Mouse (Mus musculus) WW6 (cell line): ENCODE measurements at regions not wholly inside any gene's neighbourhood (a gene's known extent, or its start where the extent isn't known, plus 50 kb on each side); places are given as distances from the start of the nearest gene placed in this dataset.

Experiments used
- DNase-seq: peaks from one replicate; pipeline ENCODE4 v3.0.0-alpha.2; 2013; ENCODE audit warnings: low read depth, low spot score

- no peak for DNase-seq
Measured at GRCm38 (mm10) chr9:49954601-49955000, 155.9 kb upstream of the Ncam1 start.

DNA sequence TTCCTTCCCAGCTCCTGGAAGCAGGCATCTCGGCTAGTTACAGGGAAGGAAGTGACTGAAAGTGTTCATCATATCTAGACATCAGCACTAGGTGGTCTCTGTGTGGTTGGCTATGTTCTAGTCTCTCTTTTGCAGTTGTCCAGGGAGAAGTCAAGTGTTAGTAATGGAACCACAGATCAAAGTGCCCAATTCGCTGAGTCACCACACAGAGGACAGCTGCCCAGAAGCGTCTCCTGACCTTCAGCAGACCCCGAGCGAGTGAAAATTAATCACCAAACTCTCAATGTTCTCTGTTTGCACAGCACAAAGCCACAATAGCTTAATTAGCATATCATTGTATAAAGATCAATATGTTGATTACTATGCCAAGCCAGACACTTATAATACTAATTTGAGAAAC, 151.6 kb upstream of the Ncam1 start:
- no peak for DNase-seq

DNA sequence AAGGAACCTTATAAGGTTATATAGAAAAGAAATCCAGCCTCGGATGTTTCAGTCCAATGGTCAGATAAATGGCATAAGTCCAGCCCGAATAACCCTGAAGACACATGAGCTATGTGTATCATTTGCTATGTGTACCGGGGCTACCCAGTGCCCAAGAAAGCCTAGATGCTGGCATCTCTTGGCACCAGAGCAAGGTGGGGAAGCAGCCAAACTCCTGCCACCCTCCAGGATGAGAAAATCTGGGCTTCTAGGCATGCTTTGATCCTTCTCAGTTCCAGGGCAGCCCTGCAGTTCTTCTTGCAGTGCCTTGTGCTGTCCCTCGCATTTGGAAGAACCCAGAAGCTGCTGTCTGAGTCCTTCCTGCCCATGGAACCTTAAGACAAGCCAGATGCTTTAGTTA, 149.8 kb upstream of the Ncam1 start:
- no peak for DNase-seq

GRCm38 (mm10) chr9:49946857-49947256, 148.1 kb upstream of the Ncam1 start:
- no peak for DNase-seq

DNA sequence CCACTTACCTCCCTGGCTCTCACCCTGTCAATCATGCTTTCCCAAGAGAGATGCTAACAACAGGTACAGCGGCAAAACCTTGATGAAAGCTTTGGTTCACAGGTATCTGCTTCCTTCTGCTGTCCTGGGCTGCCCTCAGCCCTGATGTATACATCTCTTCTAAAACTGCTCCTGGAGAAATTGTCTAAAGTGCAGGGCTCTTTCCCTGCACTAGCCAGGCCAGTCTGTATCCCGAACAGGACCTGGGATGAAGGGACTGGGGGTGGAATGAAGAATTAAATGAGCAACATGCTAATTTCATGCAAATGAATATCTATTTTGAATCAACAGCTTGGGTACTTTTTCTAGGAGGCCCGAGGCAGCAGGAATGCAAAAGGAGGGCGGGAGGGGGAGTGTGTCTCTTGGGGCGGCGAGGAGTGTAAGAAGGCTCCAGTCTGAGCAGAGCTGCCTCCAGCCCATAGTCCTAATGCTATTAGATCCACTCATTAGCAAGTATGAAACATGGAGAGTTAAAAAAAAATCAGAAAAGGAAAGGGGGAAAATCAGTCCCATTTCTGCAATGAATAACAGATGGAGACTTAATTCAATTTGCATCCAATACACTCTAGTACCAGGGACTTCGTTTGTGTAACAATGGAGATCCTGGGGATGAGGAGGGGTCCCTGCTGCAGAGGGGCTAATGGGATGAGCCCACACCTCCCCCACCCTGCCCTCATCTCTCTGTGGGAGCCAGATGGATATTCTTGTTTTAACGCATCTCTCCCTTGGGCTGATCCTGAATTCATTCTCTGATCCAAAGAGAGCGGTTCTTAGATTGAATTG, 137.0 kb upstream of the Ncam1 start:
- no peak for DNase-seq

GRCm38 (mm10) chr9:49928041-49928656, 129.4 kb upstream of the Ncam1 start:
- DNase-seq, result no peak

DNA sequence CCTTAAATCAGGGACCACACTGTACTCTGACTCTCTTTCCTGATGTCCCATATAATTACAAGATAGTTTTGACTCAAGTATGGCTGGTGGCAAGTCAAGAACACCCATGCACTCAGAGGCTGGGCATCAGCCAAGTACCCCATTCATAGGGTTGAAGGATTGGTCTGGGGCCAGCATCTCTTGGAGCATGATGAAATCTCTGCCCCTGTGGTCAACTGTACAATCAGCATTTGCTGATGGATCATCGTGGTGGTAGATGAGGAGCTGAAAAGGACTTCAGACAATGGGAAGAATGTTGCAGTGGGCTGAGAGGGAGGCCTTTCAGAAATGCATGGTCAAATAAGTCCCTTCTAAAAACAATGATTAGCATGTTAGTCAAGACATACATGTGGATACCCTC, 128.6 kb upstream of the Ncam1 start:
- DNase-seq, result no peak

DNA sequence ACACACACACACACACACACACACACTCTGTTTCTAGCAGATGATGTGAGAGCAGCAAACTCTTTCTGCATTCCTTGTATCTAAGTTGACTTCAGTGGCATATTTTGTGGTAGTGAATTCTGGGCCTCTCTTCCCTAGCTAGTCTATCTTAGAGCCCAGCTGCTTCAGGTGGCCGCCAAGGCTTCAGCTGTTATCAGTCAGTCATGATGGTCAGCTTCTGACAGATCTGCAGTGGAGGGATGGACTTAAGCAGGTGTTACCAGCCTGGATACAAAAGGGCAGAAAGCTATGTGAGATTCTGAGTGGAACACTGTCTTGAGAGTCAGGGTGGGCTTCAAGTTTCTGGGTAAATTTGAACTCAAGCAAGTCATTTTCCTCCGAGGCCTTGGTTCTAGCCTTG, 127.1 kb upstream of the Ncam1 start:
- no peak for DNase-seq

DNA sequence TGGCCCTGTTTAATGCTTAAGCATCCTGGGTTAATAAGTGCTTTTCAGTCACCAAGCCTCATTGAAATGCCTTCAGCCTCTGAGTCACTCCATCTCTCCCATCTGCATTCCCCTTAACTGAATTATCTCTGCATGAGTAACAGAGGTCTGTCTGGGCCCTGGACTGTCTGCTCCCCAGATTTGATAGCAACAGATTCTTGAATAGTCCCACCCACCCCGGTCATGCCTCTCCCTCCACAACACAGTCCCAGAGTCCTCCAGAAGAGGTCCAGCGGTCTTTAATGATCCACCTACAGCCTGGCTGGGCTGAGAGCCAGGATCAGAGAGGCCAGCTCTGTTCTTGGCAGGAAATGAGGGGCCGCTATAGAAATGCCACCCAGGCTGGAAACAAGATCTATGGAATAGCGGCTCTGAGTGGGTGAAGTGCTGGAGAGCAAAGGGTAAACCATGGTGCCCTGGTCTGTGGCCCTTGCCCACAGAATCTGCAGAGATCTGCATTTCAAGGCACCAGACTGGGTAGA, 125.3 kb upstream of the Ncam1 start:
- DNase-seq, result no peak

DNA sequence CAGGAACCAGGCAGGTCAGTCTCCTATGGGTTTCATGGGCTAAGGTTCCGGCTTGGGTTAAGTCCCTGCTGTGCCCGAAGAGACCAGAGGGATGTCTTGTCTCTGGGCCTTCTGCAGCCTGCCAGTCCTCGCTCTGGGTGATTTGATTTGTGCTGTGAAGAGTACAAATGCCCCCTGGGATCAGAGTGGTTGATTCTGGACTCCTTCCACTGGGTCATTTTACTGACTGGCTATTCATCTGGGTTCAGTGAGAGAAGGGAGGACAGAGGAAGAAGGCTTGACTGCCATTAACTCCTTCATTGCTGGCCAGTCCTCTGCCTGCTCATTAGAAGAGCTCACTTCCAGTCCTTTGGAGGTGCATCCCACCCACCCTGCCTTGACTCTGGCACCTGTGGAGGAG, 124.0 kb upstream of the Ncam1 start:
- DNase-seq, result no peak

DNA sequence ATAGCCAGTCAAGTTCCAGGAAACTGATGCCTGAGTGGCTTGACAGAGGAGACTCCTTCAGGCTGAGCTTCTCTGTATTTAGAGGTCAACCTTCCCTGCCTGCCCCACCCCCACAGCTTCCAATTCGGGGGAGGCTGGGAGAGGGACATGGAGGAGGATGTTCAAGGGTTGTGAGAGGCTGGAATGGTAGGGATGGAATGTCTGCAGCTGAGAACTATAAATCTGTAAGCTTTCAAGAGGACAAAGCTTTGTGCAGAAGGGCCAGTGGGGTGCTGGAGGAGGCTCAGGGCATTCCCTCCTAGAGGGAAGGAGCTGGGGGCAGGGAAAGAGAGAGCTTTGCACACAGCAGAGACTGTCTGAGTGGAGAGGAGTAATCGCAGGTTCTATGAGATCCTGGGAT, 123.4 kb upstream of the Ncam1 start:
- no peak for DNase-seq

GRCm38 (mm10) chr9:49921306-49921705, 122.6 kb upstream of the Ncam1 start:
- no peak for DNase-seq

GRCm38 (mm10) chr9:49915046-49915719, 116.5 kb upstream of the Ncam1 start:
- no peak for DNase-seq

DNA sequence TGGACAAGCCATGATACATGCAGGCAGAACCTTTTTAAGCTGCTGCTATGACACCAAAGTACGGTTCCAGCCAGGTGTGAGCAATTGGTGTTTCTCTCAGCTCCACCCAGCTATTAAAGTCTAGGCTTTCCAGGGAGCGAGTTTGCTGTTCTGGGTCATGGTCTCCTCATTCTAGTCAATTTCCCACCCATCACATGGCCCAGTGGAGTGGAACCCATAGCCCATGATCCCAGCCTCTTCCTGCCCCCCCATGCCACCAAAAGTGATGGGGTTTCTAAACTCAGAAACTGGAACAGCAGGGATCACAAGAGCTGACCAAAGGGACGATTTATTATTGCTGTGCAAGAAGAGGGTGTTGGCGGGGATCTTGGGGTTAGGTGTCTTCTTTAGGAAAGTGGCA, 115.0 kb upstream of the Ncam1 start:
- no peak for DNase-seq

DNA sequence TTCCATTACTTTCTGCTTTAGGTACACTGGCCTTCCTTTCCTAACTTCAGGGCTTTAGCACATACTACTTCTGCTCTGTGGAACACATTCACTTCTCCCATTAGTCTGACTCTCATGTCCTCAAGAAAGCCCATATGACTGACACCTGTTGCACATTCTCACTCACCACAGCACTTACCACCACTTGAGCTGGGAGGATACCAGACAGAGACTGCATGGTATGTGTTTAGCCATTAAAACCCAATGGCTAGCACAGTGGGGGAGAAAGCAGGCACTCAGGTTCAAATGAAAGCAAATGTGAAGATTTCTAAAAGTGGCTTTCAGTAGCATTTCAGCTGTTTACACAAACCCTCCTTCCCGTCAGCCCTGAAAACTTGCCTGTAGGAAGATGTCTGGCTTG, 113.6 kb upstream of the Ncam1 start:
- no peak for DNase-seq

GRCm38 (mm10) chr9:49906306-49906705, 107.6 kb upstream of the Ncam1 start:
- DNase-seq, result no peak

DNA sequence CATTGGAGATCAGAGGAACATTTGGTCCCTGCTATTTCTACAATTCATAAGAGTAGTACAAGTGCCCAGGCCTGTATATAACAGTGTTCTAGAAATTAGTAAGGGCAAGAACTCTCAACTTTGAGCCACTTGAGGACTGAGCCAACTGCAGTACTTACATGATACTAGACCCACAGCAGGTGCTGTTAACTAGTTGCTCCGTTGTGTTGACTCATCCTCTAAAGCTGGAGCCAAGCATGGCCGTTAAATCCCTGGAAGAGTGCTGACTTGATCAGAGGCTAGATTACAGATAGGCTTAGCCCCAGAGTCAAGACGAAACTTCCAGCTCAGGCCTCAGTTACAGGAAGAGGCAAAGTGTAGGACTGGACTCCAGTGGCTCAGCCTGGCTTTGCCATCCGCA, 107.0 kb upstream of the Ncam1 start:
- no peak for DNase-seq

DNA sequence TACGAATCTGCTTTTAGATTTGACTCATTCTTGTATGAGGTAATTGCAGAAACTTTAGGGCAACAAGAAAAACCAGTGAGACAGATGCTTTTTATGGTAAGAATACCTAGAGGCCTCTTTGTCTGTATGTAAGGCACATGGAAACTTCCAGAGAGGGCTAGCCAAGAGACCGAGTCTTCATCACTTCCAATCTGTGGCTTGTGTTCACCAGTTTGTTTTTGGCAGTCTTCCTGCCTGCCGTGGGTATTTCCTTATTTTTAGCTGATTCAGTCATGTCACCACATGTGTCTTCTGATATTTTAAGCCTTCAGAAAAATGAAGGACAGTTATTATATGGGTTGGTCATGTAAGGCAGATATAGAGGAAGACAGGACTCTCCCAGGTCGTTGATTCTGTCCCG, 100.2 kb upstream of the Ncam1 start:
- DNase-seq, result no peak

DNA sequence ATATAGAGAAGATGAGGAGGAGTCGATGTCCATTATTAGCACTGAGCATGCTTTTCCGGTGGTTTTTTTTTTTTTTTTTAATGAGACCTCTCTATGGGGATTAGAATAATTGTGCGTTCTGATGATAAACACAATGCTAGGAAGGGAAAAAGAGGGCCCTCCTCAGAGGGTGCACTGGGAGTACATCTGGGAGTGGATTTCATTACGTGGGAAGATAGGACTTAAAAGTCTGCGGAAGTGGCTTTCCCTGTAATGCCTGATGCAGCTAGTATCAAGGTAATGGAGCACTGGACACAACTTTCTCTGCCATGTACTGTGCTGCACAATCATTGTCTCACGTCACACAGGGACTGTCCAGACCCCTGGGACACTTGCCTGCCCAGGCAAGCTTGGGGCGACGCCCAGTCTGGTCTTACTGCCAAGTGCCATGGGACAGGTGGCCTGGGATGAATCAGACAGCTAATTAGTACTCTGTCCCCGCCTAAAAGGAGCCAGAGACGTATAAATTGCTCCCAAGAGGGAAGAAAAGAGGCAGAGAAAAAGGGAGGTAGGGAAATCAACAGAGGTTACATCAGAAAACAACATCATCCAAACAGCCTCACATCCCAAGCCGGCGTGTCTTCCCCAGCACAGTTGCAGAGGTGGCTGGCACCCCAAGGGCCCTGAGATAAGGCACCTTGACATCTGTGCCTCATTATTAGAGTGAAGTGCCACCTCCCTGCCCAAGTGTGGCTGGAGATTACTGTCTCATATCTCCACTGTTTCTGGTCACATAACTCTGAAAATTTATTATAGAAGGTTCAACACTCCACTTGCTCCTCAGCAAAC, 86.0 kb upstream of the Ncam1 start:
- DNase-seq, result no peak

GRCm38 (mm10) chr9:49879361-49880128, 80.8 kb upstream of the Ncam1 start:
- no peak for DNase-seq

DNA sequence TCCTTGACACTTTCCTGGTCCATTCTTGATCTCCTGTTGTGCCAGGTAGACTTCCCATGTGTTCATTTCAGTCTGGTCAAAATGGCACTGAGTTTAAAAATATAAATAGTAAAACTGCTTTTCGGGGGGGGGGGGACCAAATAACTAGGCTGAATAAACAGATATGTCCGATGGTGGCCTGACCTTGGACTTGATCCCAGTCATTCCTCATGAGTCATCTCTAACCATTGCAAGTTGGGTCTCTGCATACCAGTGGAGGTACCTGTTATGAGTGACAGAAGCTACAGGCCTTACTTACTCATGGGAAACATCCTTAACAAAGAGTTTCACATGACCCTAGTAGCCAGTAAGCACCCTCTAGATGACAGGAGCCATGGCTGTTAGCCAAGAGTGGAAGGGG, 76.2 kb upstream of the Ncam1 start:
- DNase-seq, result no peak
